8 mouse cellular contexts compared by ENCODE assay signal in genomic region chr2:128364161-128364560, GRCm38 (mm10).
A peak's percentile ranks its signal among the peaks of the same experiment; 100 is the strongest.
DNase-seq lines count a peak whose midpoint lies in the region; ATAC-seq and TF ChIP-seq lines count a peak whose summit lies in the region.

No protein-coding gene starts in this region.

- H3K4me1 ChIP-seq in ES-E14 (ENCODE audit: control insufficient read depth in 2 of 2, insufficient read depth in 2 of 2, low read length in 2 of 2, poor library complexity in 1 of 2), result peaks cover 0 to 10% of the 10 kb centered on the region in 2 experiments; a peak in 1 of 4 replicates
- H3K4me1 ChIP-seq in limb, embryonic 15.5 days, result peaks cover 22% of the 10 kb centered on the region
- no peaks in the 10 kb centered on the region for H3K4me1 ChIP-seq in forebrain, postnatal 0 days (ENCODE audit: insufficient read depth)

- 10% methylated on average over 14 of the region's 14 CpGs for WGBS in limb, embryonic 15.5 days
- WGBS in forebrain, postnatal 0 days, result 82% methylated on average over 14 of the region's 14 CpGs

- no peak for ATAC-seq in limb, embryonic 15.5 days (ENCODE audit: insufficient number of reproducible peaks, low FRiP score, low TSS enrichment, low read depth)
- ATAC-seq in forebrain, postnatal 0 days, result no peak

- TF ChIP-seq CTCF in forebrain, postnatal 0 days (IDR thresholded peaks at IDR 0.05; ENCODE audit: low read depth), result no peak

- no peaks in the 10 kb centered on the region for H3K27me3 ChIP-seq in limb, embryonic 15.5 days
- H3K27me3 ChIP-seq in forebrain, postnatal 0 days (ENCODE audit: insufficient read depth, low read length), result no peaks in the 10 kb centered on the region

- no peaks in the 10 kb centered on the region for H3K36me3 ChIP-seq in ES-E14 (ENCODE audit: control insufficient read depth, insufficient read depth, low read length, poor library complexity, severe bottlenecking)
- H3K36me3 ChIP-seq in limb, embryonic 15.5 days, result no peaks in the 10 kb centered on the region
- H3K36me3 ChIP-seq in forebrain, postnatal 0 days (ENCODE audit: insufficient read depth), result no peaks in the 10 kb centered on the region

- H3K27ac ChIP-seq in ES-E14 (ENCODE audit: insufficient read depth, low read depth, low read length, poor library complexity, severe bottlenecking), result no peak overlapping the region; the same call in 1 of the 2 replicates
- H3K27ac ChIP-seq in limb, embryonic 15.5 days, result no peak overlapping the region
- H3K27ac ChIP-seq in forebrain, postnatal 0 days (ENCODE audit: low read depth, low read length), result no peak overlapping the region

- no peaks in the 10 kb centered on the region for H3K9me3 ChIP-seq in ES-E14 (ENCODE audit: control insufficient read depth, insufficient read depth, low read depth, low read length)
- H3K9me3 ChIP-seq in limb, embryonic 15.5 days, result no peaks in the 10 kb centered on the region
- H3K9me3 ChIP-seq in forebrain, postnatal 0 days (ENCODE audit: low read length), result no peaks in the 10 kb centered on the region

- H3K4me2 ChIP-seq in limb, embryonic 15.5 days, result peak overlapping the region; percentile 41
- H3K4me2 ChIP-seq in forebrain, postnatal 0 days (ENCODE audit: low read depth), result no peak overlapping the region

- intact Hi-C loops in heart, postnatal 25 days (cut with DNase I), result no loop called here

- in situ Hi-C loops in ES-E14 (cut with MboI; ENCODE audit: low sequenced_read_pairs in 2 of 2, unreplicated experiment in 2 of 2), result no loop called here

- peak overlapping the region; percentile 2; the same call in 1 of the 2 replicates for H3K9ac ChIP-seq in ES-E14 (ENCODE audit: insufficient read depth, low read depth, low read length, poor library complexity, severe bottlenecking)
- H3K9ac ChIP-seq in limb, embryonic 15.5 days, result no peak overlapping the region
- no peak overlapping the region for H3K9ac ChIP-seq in forebrain, postnatal 0 days

- peak; percentile 41 for DNase-seq in ES-E14 (ENCODE audit: low read depth, low spot score)
- DNase-seq in embryo, embryonic 11 days, result peak; percentile 65
- DNase-seq in heart, postnatal 25 days (ENCODE audit: low spot score), result peak; percentile 28
- DNase-seq in naive thymus-derived CD4-positive, alpha-beta T cell, adult 2 months (ENCODE audit: low read depth), result peak; percentile 38
- DNase-seq in forebrain, postnatal 0 days, result no peak
- no peak for DNase-seq in layer of hippocampus, adult 11-12 months (ENCODE audit: low spot score)
- no peak for DNase-seq in cerebellum, adult 11-12 months

- no peak overlapping the region for H3K4me3 ChIP-seq in ES-E14 (ENCODE audit: insufficient read depth in 1 of 2, low read depth in 1 of 2, low read length in 2 of 2, poor library complexity in 1 of 2, severe bottlenecking in 1 of 2)
- 0 out of 2 replicates have a peak overlapping the region, but pooled peaks have one; percentile 18 for H3K4me3 ChIP-seq in limb, embryonic 15.5 days
- H3K4me3 ChIP-seq in forebrain, postnatal 0 days (ENCODE audit: low read depth, low read length), result no peak overlapping the region

TF ChIP-seq in ES-E14, 5 proteins besides CTCF, POLR2A, EP300 and RAD21:
- TF ChIP-seq HCFC1 (IDR thresholded peaks at IDR 0.05; ENCODE audit: borderline replicate concordance, insufficient read depth, low read length) (no peak), CHD2 (IDR thresholded peaks at IDR 0.05; ENCODE audit: low read depth, low read length) (no peak), ZC3H11A (IDR thresholded peaks at IDR 0.05; ENCODE audit: borderline replicate concordance, low read depth, low read length) (no peak), MAFK (IDR thresholded peaks at IDR 0.05; ENCODE audit: insufficient read depth, low read depth, low read length) (no peak), ZNF384 (IDR thresholded peaks at IDR 0.05; ENCODE audit: low read depth, low read length) (no peak)

Comparison
In these comparisons a context has a peak if more than half of its experiments do, and no peak if none do; other contexts are left out.
1. DNase-seq: peak in ES-E14 (single experiment), embryo, embryonic 11 days (single experiment), heart, postnatal 25 days (single experiment) and naive thymus-derived CD4-positive, alpha-beta T cell, adult 2 months (single experiment); none in forebrain, postnatal 0 days (single experiment), layer of hippocampus, adult 11-12 months (single experiment) and cerebellum, adult 11-12 months (single experiment).